Mouse (Mus musculus) stomach, postnatal 0 days (tissue): Measurements from ENCODE around the gene Fyn.

Experiments used
- CTCF ChIP-seq: IDR thresholded peaks from 2 replicates; pipeline ENCODE4 v1.5.1; 2016; ENCODE audit warnings: antibody characterized with exemption, low read depth, mild to moderate bottlenecking, moderate library complexity
- EP300 ChIP-seq: optimal IDR thresholded peaks from 2 replicates; pipeline ENCODE3; 2016; ENCODE audit warnings: antibody characterized with exemption

GRCm38 (mm10) chr10:39460621-39461020, 92.0 kb downstream of the Fyn start:
- no peak for TF ChIP-seq CTCF
- no peak for TF ChIP-seq EP300
